Mouse (Mus musculus): ENCODE measurements at regions not wholly inside any gene's neighbourhood (a gene's known extent, or its start where the extent isn't known, plus 50 kb on each side); places are given as distances from the start of the nearest gene placed in this dataset.

GRCm38 (mm10) chr4:152731988-152732387, 254.3 kb upstream of the Kcnab2 start:
- DNase-seq (ENCODE audit: low read depth, low spot score): no peak

- no peak for DNase-seq (ENCODE audit: low read depth, low spot score)
Measured at GRCm38 (mm10) chr4:152731082-152731720, 253.5 kb upstream of the Kcnab2 start.

DNA sequence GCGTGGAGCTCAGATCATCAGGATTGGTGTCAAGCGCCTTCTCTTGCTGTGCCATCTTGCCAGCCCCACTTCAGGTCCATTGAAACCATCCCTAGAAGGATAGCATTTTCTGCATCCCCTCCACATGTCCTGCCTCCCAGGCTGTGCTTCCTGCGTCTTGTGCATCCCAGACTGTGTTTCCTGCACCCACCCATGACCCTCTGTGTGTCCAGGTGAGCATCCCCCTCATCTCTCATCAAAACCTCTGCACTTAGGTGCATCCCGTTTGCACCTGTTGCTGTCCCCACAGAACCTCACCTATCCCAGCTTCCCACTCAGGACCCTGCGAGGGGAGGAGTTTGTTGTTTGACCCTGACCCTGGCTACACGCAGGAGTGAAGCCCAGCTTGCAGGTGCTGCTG, 251.8 kb upstream of the Kcnab2 start:
- DNase-seq (ENCODE audit: low read depth, low spot score): no peak

- no peak for DNase-seq (ENCODE audit: low read depth, low spot score)
Measured at GRCm38 (mm10) chr4:152725881-152726280, 248.2 kb upstream of the Kcnab2 start.

DNA sequence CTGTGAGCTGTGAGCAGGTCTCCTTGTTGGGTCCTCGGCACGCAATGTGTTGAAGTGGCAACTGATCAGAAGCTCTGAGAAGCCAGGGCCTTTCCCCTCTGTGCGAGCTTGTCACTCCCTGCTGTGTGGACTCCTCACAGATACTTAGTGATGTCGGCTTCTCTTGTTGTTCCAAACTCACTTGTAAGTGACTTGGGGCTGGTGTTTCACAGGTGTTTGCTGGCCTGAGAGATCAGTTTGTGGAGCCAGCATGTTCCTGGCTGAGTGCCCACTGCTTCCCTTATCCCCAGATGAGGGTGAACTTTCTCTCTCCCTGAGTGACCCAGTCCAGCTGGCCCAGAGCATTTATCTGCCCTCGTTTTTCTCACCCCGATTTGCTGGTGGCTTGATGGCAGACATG, 247.8 kb upstream of the Kcnab2 start:
- peak; percentile 22 for DNase-seq (ENCODE audit: low read depth, low spot score)

DNA sequence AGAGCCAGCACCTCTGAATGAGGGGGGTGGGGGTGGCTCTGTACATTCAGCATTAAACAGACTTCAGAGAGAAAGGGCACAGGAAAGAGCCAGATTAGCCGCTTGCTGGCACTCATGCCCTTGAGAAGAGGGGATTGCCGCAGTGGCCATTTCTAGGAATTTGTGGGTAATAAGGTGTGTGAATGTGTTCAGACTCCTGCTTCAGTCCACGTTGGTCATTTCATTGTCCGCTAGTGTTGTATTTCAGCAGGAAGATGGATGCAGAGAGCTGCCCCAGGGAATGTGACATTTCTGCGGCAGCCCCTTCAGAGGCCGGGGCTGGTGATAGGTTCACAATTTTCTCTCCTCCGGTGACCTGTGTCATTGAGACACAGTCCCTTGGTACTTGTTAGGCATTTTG, 247.1 kb upstream of the Kcnab2 start:
- DNase-seq (ENCODE audit: low read depth, low spot score): no peak

GRCm38 (mm10) chr4:152724026-152724425, 246.4 kb upstream of the Kcnab2 start:
- DNase-seq (ENCODE audit: low read depth, low spot score): no peak

DNA sequence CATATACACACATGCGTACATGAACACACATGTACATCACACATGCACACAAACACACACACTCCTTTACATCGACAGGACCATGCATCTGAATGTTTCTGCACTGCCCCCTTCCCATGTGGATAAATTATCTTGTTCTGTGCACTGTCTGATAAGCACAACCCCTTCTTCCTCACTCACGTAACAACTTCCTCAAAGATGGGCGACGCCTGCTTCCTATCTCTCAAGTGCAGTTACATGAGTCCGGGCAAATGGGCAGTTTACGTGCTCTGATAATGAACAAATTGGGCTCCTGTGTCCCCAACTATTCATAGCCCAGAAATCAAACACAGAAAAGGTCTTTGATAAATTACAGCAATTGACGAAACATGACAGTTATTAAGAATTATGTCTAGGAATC, 242.9 kb upstream of the Kcnab2 start:
- no peak for DNase-seq (ENCODE audit: low read depth, low spot score)

GRCm38 (mm10) chr4:152719416-152720127, 241.9 kb upstream of the Kcnab2 start:
- DNase-seq (ENCODE audit: low read depth, low spot score): no peak

DNA sequence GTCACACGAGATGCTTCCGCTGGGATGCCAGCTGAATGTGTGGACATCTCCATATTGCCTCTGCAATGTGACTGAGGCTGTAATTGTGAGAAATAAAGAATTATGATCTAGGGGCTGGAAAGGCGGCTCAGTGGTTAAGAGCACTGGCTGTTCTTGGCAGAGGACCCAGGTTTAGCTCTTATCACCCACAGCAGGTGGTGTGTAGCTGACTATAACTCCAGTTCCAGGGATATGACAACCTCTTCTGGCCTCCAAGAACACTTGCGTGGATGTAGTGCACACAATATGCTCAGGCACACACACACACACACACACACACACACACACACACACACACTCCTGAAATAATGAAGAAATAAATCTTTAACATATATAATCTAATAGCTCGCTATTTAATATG, 232.7 kb upstream of the Kcnab2 start:
- DNase-seq (ENCODE audit: low read depth, low spot score): no peak

DNA sequence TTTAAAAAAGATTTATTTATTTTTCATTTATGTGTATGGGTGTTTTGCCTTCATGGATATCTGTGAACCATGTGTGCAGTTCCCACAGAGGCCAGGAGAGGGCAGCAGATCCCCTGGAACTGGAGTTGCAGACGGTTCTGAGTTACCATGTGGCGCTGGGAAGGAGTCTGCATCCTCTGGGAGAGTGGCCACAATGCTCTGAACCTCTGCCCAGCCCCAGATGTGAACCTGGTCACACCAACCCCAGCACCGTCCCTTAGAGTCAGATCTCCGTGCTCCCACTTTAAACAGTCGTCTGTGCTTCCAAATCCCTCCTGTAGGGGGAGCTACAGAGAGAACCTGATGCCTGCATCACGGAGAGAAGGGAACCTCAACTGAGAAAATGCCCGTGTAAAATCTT, 222.5 kb upstream of the Kcnab2 start:
- no peak for DNase-seq (ENCODE audit: low read depth, low spot score)

DNA sequence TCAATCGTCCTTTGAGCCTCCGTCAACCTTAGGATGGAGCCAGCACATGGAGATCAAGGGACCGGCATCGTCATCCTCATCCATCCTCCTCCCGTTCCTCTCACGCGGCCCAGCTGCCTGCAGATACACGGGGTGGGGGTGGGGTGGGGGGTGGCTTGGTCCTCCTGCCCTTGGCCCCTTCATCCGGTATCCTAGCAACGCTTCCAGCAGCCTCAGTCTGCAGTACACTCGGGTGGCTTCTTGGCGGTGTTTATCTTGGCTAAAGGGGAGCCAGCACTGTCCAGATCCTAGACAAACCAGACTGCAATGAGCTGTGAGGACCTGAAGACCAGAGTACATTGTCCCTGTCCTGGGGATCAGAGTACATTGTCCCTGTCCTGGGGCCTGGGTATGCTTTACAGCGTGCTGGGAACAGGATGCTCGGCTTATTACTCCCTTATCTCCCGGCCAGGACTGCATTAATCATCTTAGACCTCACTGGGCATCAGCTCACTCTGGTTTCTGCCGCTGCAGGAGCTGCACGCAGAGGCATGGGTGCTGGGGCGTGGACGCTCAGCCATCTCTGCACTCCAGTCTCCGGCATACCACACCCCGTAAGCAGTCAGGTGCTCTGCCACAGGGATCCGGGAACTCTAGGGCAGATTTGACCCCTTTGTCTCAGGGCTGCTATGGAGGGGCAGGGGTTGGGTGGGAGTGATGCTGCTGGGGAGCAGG, 219.7 kb upstream of the Kcnab2 start:
- no peak for DNase-seq (ENCODE audit: low read depth, low spot score)

DNA sequence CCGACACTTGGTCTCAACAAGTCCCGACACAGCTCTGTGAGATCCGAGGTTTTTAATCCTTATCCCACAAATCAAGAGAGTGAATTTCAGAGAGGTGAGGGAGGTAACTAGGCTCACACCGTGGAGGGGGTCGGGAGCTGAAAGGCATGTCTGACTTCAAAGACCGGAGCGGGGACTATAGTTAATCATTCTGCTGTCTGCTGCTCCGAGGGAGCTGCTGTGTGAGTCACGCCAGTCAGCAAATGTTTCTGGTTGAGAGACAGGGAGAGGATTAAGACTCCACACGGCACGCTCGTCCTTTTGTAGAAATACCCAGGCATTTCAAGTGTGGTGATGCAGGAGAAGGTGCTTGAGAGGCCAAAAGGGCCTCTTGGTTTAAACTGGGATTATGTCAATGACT, 214.1 kb upstream of the Kcnab2 start:
- no peak for DNase-seq (ENCODE audit: low read depth, low spot score)

- DNase-seq (ENCODE audit: low read depth, low spot score): no peak
Measured at GRCm38 (mm10) chr4:152691302-152691701, 213.6 kb upstream of the Kcnab2 start.

- DNase-seq (ENCODE audit: low read depth, low spot score): no peak
Measured at GRCm38 (mm10) chr4:152690766-152691165, 213.1 kb upstream of the Kcnab2 start.

GRCm38 (mm10) chr4:152689831-152690230, 212.2 kb upstream of the Kcnab2 start:
- DNase-seq (ENCODE audit: low read depth, low spot score): no peak

DNA sequence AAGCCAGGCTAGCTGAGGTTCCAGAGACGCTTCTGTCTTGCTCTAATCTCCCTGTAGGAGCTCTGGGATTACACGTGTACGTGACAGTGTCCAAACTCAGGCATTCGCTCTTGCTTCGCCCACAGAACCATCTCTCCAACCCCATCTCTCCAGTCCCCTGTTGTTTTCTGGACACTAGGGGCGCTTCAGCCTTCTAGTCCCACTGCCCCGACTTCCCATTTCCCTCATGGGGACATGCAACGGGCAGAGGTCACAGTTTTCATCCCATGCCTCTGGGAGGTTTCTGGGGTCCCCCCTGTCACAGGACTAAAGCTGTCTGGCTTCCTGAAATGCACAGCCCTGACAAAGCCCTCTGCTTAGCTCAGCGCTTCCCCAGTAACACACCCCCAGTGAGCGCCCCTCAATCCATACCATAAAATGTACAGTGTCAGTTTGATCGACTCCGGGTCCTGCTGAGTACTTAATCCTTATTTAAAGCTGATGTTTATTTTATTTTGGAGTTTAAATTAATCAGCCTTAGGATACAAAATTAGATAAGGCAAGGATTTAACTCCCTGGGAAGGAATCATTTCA, 208.9 kb upstream of the Kcnab2 start:
- DNase-seq (ENCODE audit: low read depth, low spot score): no peak

DNA sequence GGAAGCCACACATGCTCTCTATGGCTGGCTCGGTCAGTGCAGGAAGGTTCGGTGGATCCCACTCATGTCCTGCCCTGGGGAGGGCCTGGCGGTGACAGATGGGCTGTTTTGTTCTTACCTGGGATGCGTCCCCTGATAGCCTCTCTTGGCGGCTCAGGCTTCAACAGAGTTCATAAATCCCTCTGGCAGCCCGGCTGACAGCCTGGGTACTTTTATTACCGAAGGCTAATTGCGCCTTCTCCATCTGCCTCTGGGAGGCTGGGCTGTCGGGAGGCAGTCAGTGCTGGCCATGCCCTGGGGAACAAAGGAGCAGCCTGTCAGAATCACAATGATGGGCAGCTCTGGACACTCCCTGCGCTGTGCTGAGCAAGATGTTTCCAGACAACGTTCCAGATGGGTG, 196.5 kb upstream of the Kcnab2 start:
- no peak for DNase-seq (ENCODE audit: low read depth, low spot score)

- no peak for DNase-seq (ENCODE audit: low read depth, low spot score)
Measured at GRCm38 (mm10) chr4:152663482-152663881, 185.8 kb upstream of the Kcnab2 start.

GRCm38 (mm10) chr4:152663069-152663468, 185.4 kb upstream of the Kcnab2 start:
- no peak for DNase-seq (ENCODE audit: low read depth, low spot score)

GRCm38 (mm10) chr4:152662439-152662838, 184.8 kb upstream of the Kcnab2 start:
- DNase-seq (ENCODE audit: low read depth, low spot score): no peak

- DNase-seq (ENCODE audit: low read depth, low spot score): no peak
Measured at GRCm38 (mm10) chr4:152650198-152650597, 172.5 kb upstream of the Kcnab2 start.

GRCm38 (mm10) chr4:152647620-152648019, 169.9 kb upstream of the Kcnab2 start:
- DNase-seq (ENCODE audit: low read depth, low spot score): no peak

Data from retina, adult 2 months (tissue).